Mouse (Mus musculus) CH12.LX (cell line): ENCODE data around the gene Cish. TPM values are rescaled to one million over a fixed set of nuclear protein-coding genes. Genes with fewer than 3 reads are reported as not detected.

ENCODE experiments used
- DNase-seq: peaks from one replicate; pipeline ENCODE4 v3.0.0-alpha.2; 2013; ENCODE audit errors: extremely low read depth
- H3K27ac ChIP-seq: 2 replicates; pipeline ENCODE4 v1.5.1; 2012; ENCODE audit warnings: low read depth, mild to moderate bottlenecking, control low read depth, moderate library complexity; ENCODE audit not compliant: insufficient read depth
- H3K27me3 ChIP-seq: replicated peaks from 2 replicates; pipeline ENCODE3; 2012; ENCODE audit warnings: inconsistent platforms
- H3K36me3 ChIP-seq, 2 experiments: replicated peaks in 1 of 2; 2 replicates each; pipeline versions ENCODE3 to v1.6.1; 2012; ENCODE audit warnings: inconsistent platforms in 1 of 2, low read length in 1 of 2, mild to moderate bottlenecking in 1 of 2, mixed read lengths in 1 of 2, moderate library complexity in 1 of 2; ENCODE audit not compliant: control insufficient read depth in 1 of 2, insufficient read depth in 1 of 2
- H3K4me1 ChIP-seq, 2 experiments: 2 replicates each; pipeline ENCODE4 v1.6.1; 2012; ENCODE audit warnings: inconsistent platforms in 1 of 2, moderate library complexity in 1 of 2; ENCODE audit not compliant: insufficient read depth in 2 of 2, control insufficient read depth in 1 of 2
- H3K4me2 ChIP-seq: 2 replicates; pipeline ENCODE4 v1.6.1; 2012; ENCODE audit warnings: low read depth, mild to moderate bottlenecking, control low read depth; ENCODE audit not compliant: poor library complexity, insufficient read depth, severe bottlenecking
- H3K4me3 ChIP-seq, 3 experiments: fragments of 150-350 bp in 1 of 3; sonication (generic) in 1 of 3; replicated peaks in 1 of 3; 2 replicates each; pipeline versions ENCODE3 to v1.5.1; 2011 to 2012; ENCODE audit warnings: low read depth in 2 of 3, low read length in 2 of 3, mild to moderate bottlenecking in 2 of 3, moderate library complexity in 2 of 3, control low read depth in 1 of 3, improper control_type of control experiment in 1 of 3, inconsistent platforms in 1 of 3, mixed read lengths in 1 of 3; ENCODE audit not compliant: poor library complexity in 1 of 3
- H3K79me2 ChIP-seq: replicated peaks from 2 replicates; pipeline ENCODE4 v1.6.1; 2012; ENCODE audit warnings: mild to moderate bottlenecking, moderate library complexity; ENCODE audit not compliant: control insufficient read depth, poor library complexity, insufficient read depth, severe bottlenecking; ENCODE audit errors: extremely low read depth
- H3K9ac ChIP-seq: 2 replicates; pipeline ENCODE4 v1.6.1; 2012; ENCODE audit warnings: low read depth, mild to moderate bottlenecking, control low read depth, moderate library complexity; ENCODE audit not compliant: insufficient read depth
- H3K9me3 ChIP-seq: replicated peaks from 2 replicates; pipeline ENCODE3; 2012; ENCODE audit warnings: low read length, inconsistent platforms, mixed read lengths
- BHLHE40 ChIP-seq: IDR thresholded peaks from 2 replicates; pipeline ENCODE4 v1.6.1; 2011; ENCODE audit warnings: mild to moderate bottlenecking, low read depth, low read length, improper control_type of control experiment
- CHD2 ChIP-seq: IDR thresholded peaks from 2 replicates; pipeline ENCODE4 v1.6.1; 2011; ENCODE audit warnings: low read length, improper control_type of control experiment
- CTCF ChIP-seq, 2 experiments: IDR thresholded peaks in 1 of 2; conservative IDR thresholded peaks in 1 of 2; 2 replicates each; pipeline ENCODE4 v1.5.1; 2011 to 2012; ENCODE audit warnings: low read depth in 2 of 2, low read length in 2 of 2, improper control_type of control experiment in 1 of 2, inconsistent platforms in 1 of 2, mild to moderate bottlenecking in 1 of 2, moderate library complexity in 1 of 2
- E2F4 ChIP-seq: IDR thresholded peaks from 2 replicates; pipeline ENCODE4 v1.6.1; 2011; ENCODE audit warnings: low read depth, low read length, improper control_type of control experiment; ENCODE audit not compliant: insufficient replicate concordance
- ELF1 ChIP-seq: IDR thresholded peaks from 2 replicates; pipeline ENCODE4 v1.6.1; 2014; ENCODE audit warnings: low read depth, mild to moderate bottlenecking, inconsistent platforms, low read length, improper control_type of control experiment
- EP300 ChIP-seq: IDR thresholded peaks from 2 replicates; pipeline ENCODE4 v1.6.1; 2011; ENCODE audit warnings: low read length, improper control_type of control experiment
- JUN ChIP-seq: IDR thresholded peaks from 2 replicates; pipeline ENCODE4 v1.6.1; 2011; ENCODE audit warnings: low read depth, mild to moderate bottlenecking, low read length, improper control_type of control experiment, moderate library complexity; ENCODE audit not compliant: insufficient read depth
- JUND ChIP-seq: conservative IDR thresholded peaks from 2 replicates; pipeline ENCODE4 v1.6.1; 2011; ENCODE audit warnings: low read depth, low read length, improper control_type of control experiment
- MAFK ChIP-seq: IDR thresholded peaks from 2 replicates; pipeline ENCODE4 v1.6.1; 2011; ENCODE audit warnings: low read length, improper control_type of control experiment; ENCODE audit not compliant: insufficient replicate concordance
- MAZ ChIP-seq: IDR thresholded peaks from 2 replicates; pipeline ENCODE4 v1.6.1; 2012; ENCODE audit warnings: low read depth, mild to moderate bottlenecking, inconsistent platforms, low read length, improper control_type of control experiment, moderate library complexity
- MXI1 ChIP-seq: IDR thresholded peaks from 2 replicates; pipeline ENCODE4 v1.6.1; 2011; ENCODE audit warnings: mild to moderate bottlenecking, low read depth, low read length, improper control_type of control experiment
- MYC ChIP-seq: IDR thresholded peaks from 2 replicates; pipeline ENCODE4 v1.6.1; 2011; ENCODE audit warnings: low read depth, mild to moderate bottlenecking, improper control_type of control experiment, low read length
- NRF1 ChIP-seq: IDR thresholded peaks from 2 replicates; pipeline ENCODE4 v1.6.1; 2014; ENCODE audit warnings: low read depth, mild to moderate bottlenecking, inconsistent platforms, low read length, improper control_type of control experiment, moderate library complexity
- POLR2A ChIP-seq: IDR thresholded peaks from 2 replicates; pipeline ENCODE4 v1.6.1; 2011; ENCODE audit warnings: low read depth, mild to moderate bottlenecking, improper control_type of control experiment, low read length
- POLR2AphosphoS2 ChIP-seq: IDR thresholded peaks from 2 replicates; pipeline ENCODE4 v1.6.1; 2011; ENCODE audit warnings: low read depth, low read length, improper control_type of control experiment
- RAD21 ChIP-seq: IDR thresholded peaks from 2 replicates; pipeline ENCODE4 v1.6.1; 2011; ENCODE audit warnings: low read depth, mild to moderate bottlenecking, low read length, improper control_type of control experiment, moderate library complexity
- RCOR1 ChIP-seq: conservative IDR thresholded peaks from 2 replicates; pipeline ENCODE4 v1.6.1; 2012; ENCODE audit warnings: low read depth, mild to moderate bottlenecking, inconsistent platforms, low read length, improper control_type of control experiment
- SIN3A ChIP-seq: IDR thresholded peaks from 2 replicates; pipeline ENCODE4 v1.6.1; 2012; ENCODE audit warnings: low read length, improper control_type of control experiment, inconsistent platforms
- TBP ChIP-seq: conservative IDR thresholded peaks from 2 replicates; pipeline ENCODE4 v1.6.1; 2011; ENCODE audit warnings: low read depth, low read length, improper control_type of control experiment
- UBTF ChIP-seq: IDR thresholded peaks from 2 replicates; pipeline ENCODE4 v1.6.1; 2012; ENCODE audit warnings: low read depth, mild to moderate bottlenecking, inconsistent platforms, low read length, improper control_type of control experiment, moderate library complexity
- USF2 ChIP-seq: conservative IDR thresholded peaks from 2 replicates; pipeline ENCODE4 v1.6.1; 2011; ENCODE audit warnings: low read depth, low read length, improper control_type of control experiment
- ZKSCAN1 ChIP-seq: IDR thresholded peaks from 2 replicates; pipeline ENCODE4 v1.6.1; 2012; ENCODE audit warnings: low read depth, inconsistent platforms, low read length, improper control_type of control experiment, borderline replicate concordance
- ZMIZ1 ChIP-seq: IDR thresholded peaks from 2 replicates; pipeline ENCODE4 v1.6.1; 2012; ENCODE audit warnings: low read depth, mild to moderate bottlenecking, inconsistent platforms, low read length, improper control_type of control experiment
- ZNF384 ChIP-seq: IDR thresholded peaks from 2 replicates; pipeline ENCODE4 v1.6.1; 2012; ENCODE audit warnings: low read depth, low read length, improper control_type of control experiment, inconsistent platforms
- dilution Hi-C: fragments of 300-500 bp; cut with MboI; formaldehyde crosslinking; loops from 2 replicates; pipeline ENCODE4 v1.14.3; 2020; ENCODE audit warnings: low sequenced_read_pairs; ENCODE audit not compliant: extremely low pct_unique_long_range_greater_than_20kb, extremely low pct_ligation_motif_present
- in situ Hi-C: fragments of 300-500 bp; cut with MboI; formaldehyde crosslinking; loops from 3 replicates; pipeline ENCODE4 v1.14.3; 2019; ENCODE audit warnings: low sequenced_read_pairs, low pct_ligation_motif_present, low pct_unique_long_range_greater_than_20kb, mixed read lengths
- polyA plus RNA-seq: library from polyadenylated mRNA; unstranded; fragments of >175 nt; gene quantifications from 2 replicates; pipeline ENCODE4 v1.2.1, GENCODE M21; 2012; ENCODE audit warnings: low read depth; ENCODE audit not compliant: insufficient read length
- total RNA-seq, 2 experiments: library from RNA; depleted of rRNA; stranded (reverse); fragments of 300-350 nt in 1 of 2; fragments of >200 nt in 1 of 2; gene quantifications; 2 replicates each; pipeline ENCODE4 v1.2.3; 2012 to 2014

Gene Cish
- total and polyA plus RNA-seq, 3 experiments, result 0.43 to 4.6 (median 3.5) TPM

GRCm38 (mm10) chr9:107273184-107273583 lies 22.6 kb upstream of the Cish start:
- Histone ChIP-seq H3K4me2 (no peak overlapping the region), H3K4me1 (peaks cover 4 to 22% of the 10 kb centered on the region in 2 experiments; a peak in 2 of 4 replicates), H3K27me3 (no peaks in the 10 kb centered on the region), H3K79me2 (no peaks in the 10 kb centered on the region), H3K36me3 (peaks cover 0 to 63% of the 10 kb centered on the region in 2 experiments), H3K4me3 (no peak overlapping the region), H3K9ac (no peak overlapping the region), H3K9me3 (no peaks in the 10 kb centered on the region), H3K27ac (no peak overlapping the region)
- TF ChIP-seq CTCF (conservative IDR thresholded peaks at IDR 0.05 in 1 of 2, IDR thresholded peaks at IDR 0.05 in 1 of 2; ENCODE audit: low read depth in 2 of 2, low read length in 2 of 2), result no peak
- peak; percentile 57; the same call in 1 of the 2 replicates for TF ChIP-seq BHLHE40
- no peak for TF ChIP-seq SIN3A
- TF ChIP-seq ZNF384, result no peak
- in situ Hi-C loops (no loop called here), dilution Hi-C loops (no loop called here)
- no peak for DNase-seq

DNA sequence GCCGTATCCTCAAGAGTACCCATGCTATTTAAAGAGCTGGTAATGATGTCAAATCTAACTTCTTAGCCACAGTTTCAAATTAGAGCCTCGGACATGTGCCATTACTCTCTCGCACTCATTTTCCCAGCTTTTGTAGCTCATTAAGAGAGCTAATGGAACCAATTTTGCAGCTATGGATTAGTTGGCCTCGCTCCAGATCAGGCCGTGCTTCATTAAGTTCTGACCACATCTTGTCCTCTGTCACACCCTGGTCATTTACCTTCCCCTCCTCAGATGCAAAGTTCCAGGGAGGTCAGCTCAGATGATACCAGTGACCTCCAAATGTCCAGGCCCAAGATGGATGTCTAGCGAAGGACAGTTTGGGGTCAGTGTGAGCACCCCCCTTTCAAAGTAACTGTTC lies 21.1 kb upstream of the Cish start:
- peaks cover 0 to 65% of the 10 kb centered on the region in 2 experiments for H3K36me3 ChIP-seq
- H3K4me2 ChIP-seq, result no peak overlapping the region
- in situ Hi-C loops, result loop anchor here (25.0 kb wide), 1 partner anchor 612 kb away; the partner anchor contains the start of gene Grm2
- H3K27ac ChIP-seq, result no peak overlapping the region
- H3K4me3 ChIP-seq, result no peak overlapping the region
- TF ChIP-seq MXI1, result no peak
- TF ChIP-seq TBP, result no peak
- TF ChIP-seq MYC, result no peak
- TF ChIP-seq RAD21, result no peak
- TF ChIP-seq ZKSCAN1, result no peak
- no peak for TF ChIP-seq MAZ
- TF ChIP-seq NRF1, result no peak
- no peak for TF ChIP-seq USF2
- TF ChIP-seq CHD2, result no peak
- TF ChIP-seq, all 38 proteins: peak for 0
- Histone ChIP-seq H3K9ac (no peak overlapping the region), H3K79me2 (no peaks in the 10 kb centered on the region), H3K9me3 (no peaks in the 10 kb centered on the region), H3K4me1 (peaks cover 16 to 37% of the 10 kb centered on the region in 2 experiments), H3K27me3 (no peaks in the 10 kb centered on the region)
- no peak for DNase-seq
- dilution Hi-C loops, result no loop called here

DNA sequence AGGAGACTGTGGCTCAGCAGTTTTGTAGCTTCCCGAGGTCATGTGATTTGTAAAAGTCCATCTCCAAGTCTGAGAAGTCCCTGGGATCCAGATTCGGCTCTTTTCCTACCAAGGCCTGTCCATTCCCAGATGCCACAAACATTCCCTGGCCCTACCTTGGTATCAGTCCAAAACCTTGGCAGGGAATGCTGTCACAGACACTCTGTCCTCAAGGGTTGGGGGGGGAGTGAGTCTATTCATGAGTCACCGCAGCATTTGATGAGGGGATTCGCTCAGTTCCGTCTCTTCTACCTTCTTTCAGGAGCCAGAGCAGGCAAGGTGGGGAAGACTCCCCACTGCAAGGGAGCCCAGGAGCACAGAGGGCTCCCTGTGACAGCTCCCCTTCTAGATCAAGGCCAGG lies 20.1 kb upstream of the Cish start:
- no peak overlapping the region for H3K4me2 ChIP-seq
- no peak for TF ChIP-seq NRF1
- TF ChIP-seq RCOR1, result no peak
- TF ChIP-seq SIN3A, result no peak
- no peak for TF ChIP-seq UBTF
- no peak for TF ChIP-seq CTCF (conservative IDR thresholded peaks at IDR 0.05 in 1 of 2, IDR thresholded peaks at IDR 0.05 in 1 of 2; ENCODE audit: low read depth in 2 of 2, low read length in 2 of 2)
- no peak for TF ChIP-seq ELF1
- no peak for TF ChIP-seq ZMIZ1
- TF ChIP-seq JUND, result no peak
- no peak for TF ChIP-seq MAZ
- TF ChIP-seq JUN, result no peak
- TF ChIP-seq POLR2A, result no peak
- TF ChIP-seq MAFK, result no peak
- TF ChIP-seq CHD2, result no peak
- no peak for TF ChIP-seq MYC
- TF ChIP-seq POLR2AphosphoS2, result no peak
- TF ChIP-seq E2F4, result no peak
- no peak for TF ChIP-seq BHLHE40
- no peak for TF ChIP-seq EP300
- no peaks in the 10 kb centered on the region for H3K79me2 ChIP-seq
- H3K27ac ChIP-seq, result no peak overlapping the region
- dilution Hi-C loops, result no loop called here
- H3K27me3 ChIP-seq, result no peaks in the 10 kb centered on the region
- in situ Hi-C loops, result loop anchor here (25.0 kb wide), 1 partner anchor 613 kb away; the partner anchor contains the start of gene Grm2
- no peak for DNase-seq
- H3K9me3 ChIP-seq, result no peaks in the 10 kb centered on the region
- peaks cover 18 to 37% of the 10 kb centered on the region in 2 experiments for H3K4me1 ChIP-seq
- H3K4me3 ChIP-seq, result no peak overlapping the region
- no peak overlapping the region for H3K9ac ChIP-seq
- peaks cover 0 to 60% of the 10 kb centered on the region in 2 experiments for H3K36me3 ChIP-seq
